Mouse (Mus musculus): Measurements from ENCODE around the gene Dcaf15.

DNA sequence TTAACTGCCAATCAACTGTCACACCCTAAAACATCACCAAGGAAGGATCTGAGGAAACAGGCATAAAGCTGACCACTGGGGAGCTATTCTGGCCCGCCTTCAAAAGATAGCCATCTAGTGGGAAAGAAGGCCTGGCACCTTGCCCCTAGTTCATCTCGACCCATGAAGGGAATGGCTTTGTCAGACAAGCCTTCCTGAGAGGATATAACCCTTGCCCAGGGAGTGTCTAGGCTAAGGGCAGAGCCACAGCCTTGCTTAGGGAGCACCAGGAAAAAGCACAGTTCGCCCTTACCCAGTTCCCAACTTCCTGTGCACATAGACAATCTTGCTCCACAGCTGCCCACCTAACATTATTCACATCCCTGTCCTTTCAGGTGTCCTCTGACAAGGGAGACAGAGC is 967 bp downstream of the Dcaf15 start:
- TF ChIP-seq GATA1 (IDR thresholded peaks at IDR 0.05; ENCODE audit: borderline replicate concordance, low read length) (no peak), FLI1 (IDR thresholded peaks at IDR 0.05; ENCODE audit: low read length) (no peak)
